Mouse (Mus musculus) right cerebral cortex, postnatal 4 days (tissue): Measurements from ENCODE around the gene Wnt9a.
A peak's percentile ranks its signal among the peaks of the same experiment; 100 is the strongest.
"Not testable (repeated sequence)": the region's sequence is repeated elsewhere in the genome, so short reads cannot be mapped to it uniquely, and the experiment has no call there.

Experiments used
- DNase-seq: peaks from one replicate; pipeline ENCODE4 v3.0.0-alpha.2; 2022

Gene Wnt9a

GRCm38 (mm10) chr11:59337955-59338735, 31.4 kb downstream of the Wnt9a start:
- no peak for DNase-seq

- DNase-seq: no peak
Observed at GRCm38 (mm10) chr11:59338736-59339120, 32.0 kb downstream of the Wnt9a start.

DNA sequence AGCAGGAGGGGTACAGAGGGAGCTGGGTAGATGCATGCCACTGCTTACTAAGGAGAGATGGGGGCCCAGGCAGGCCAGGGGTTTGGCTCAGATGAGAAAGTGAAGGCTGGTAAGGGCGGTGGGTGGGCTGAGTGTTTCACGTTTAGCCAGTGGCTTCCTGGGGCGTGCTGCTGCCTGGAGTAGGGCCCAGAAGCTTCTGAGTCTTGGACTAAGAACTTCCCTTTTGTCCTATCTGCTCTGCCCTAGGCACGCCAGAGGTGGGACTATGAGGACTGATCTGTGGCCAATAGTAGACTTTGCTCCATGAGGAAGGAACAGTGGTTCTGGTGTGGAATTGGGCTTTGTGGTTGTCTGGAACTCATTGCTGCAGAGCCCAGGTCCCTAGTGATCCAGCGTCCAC, 36.2 kb downstream of the Wnt9a start:
- DNase-seq: no peak

- DNase-seq: no peak
Observed at GRCm38 (mm10) chr11:59346166-59346910, 39.6 kb downstream of the Wnt9a start.

DNA sequence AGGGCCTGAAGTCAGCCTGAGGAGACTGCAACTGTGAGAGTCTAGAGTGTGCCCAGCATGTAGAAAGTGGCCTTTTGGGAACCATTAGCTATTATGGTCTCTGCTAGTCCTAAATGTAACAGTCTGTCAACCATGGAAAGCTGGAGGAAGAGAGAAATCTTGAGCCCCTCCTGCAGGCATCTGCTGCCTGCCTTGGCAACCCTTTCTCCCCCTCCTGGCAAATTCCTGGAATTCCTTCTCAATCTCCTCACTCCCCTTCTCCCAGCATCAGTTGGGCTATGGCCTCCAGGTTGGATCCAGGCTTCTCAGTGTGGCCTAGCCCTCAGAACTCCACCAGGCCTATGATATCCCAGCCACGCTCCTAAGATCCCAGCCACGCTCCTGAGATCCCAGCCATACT, 43.6 kb downstream of the Wnt9a start:
- DNase-seq: no peak

DNA sequence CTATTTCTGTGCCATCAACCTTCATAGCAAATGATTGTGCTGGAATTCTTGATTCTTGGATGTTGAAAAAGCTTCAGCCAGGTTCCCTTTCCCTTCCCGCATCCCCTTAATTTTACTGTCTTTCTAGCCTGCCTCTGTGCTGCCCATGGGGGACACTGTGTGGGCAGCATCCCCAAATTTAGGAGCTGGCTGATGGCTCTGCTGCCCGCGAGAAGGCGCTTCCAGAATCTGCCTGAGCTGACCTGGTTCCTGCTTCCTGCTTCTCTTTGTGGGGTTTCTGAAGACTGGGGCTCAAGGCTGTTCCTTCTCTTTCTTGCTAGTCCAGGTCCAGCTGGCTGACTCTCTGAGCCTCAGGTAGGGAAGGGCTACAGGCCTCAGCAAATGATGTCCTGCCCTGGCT, 48.1 kb downstream of the Wnt9a start:
- DNase-seq: no peak

DNA sequence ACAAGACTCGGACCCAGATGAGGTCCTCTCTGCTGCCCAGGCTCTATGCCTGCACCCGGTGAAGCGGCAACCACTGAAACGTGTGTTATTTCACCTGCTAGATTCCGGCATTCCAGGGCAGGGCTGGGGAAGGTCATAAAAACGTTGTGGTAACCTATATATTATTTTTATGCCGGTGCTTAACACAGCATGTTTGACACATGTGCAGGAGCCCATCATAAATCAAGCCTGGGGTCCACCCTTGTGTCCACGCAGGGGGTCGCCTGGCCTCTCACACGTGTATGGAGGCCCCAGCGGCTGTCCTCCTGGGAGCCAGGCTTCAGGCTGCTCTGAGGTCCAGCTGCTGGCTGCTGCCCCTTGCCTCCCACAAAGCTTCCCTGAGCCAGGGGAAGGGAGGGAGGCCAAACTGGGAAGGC, 50.2 kb downstream of the Wnt9a start:
- no peak for DNase-seq

GRCm38 (mm10) chr11:59361291-59361690, 54.6 kb downstream of the Wnt9a start:
- DNase-seq: no peak

- no peak for DNase-seq
Observed at GRCm38 (mm10) chr11:59364007-59364406, 57.3 kb downstream of the Wnt9a start.

DNA sequence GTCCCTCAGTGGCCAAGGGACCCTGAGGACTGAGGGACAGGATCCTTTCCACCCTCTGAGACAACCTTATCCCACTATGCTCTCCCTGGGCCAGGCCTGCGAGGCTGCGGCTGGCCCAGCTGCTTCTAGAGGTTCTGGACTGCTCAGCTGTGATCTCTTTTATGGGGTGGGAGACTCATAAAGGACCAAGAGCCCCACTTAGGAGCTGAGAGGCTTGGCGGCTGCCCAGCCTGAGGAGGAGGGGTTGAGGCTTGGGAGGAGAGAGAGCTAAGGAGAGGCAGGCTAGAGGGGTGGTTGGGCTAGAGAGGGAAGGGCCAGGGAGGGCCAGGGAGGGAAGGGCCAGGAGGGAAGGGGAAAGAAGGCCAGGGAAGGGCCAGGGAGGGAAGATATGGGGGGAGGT, 57.7 kb downstream of the Wnt9a start:
- no peak for DNase-seq

DNA sequence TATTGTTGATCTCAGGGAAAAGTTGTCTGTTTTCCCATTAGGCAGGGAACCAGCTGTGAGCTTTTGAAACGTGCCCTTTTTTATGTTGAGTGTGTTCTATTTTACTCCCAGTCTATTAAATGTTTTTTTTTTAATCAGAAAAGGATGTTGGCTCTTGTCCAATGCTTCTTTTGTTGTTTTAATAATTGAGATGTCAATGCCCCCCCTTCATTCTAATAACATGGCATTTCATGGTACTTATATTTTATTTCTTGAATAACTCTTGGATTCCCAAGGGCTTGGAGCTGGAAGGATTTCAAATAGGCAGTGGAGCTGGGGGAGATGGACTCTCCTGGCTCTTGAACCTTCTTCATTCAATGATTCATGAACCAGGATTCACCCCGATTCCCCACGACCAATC, 59.3 kb downstream of the Wnt9a start:
- DNase-seq: no peak

DNA sequence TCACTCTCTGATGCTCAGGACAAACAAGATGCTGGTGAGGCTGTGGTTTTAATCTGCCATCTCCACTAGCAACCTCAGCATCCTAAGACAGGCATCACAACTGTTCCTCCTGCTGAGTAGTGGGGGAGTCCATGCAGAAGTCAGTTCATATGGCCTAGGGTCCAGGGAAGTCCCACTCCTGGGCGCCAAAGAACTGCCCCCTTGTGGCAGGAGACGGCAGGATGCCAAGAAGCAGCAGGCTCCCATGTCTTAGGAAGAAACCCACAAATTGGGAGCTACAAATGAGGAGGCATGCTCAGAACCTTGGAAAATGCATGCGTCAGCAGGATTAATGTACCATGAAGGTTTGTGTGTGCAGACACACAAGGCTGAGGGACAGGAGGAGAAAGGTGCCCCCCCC, 59.9 kb downstream of the Wnt9a start:
- DNase-seq: peak; percentile 19

DNA sequence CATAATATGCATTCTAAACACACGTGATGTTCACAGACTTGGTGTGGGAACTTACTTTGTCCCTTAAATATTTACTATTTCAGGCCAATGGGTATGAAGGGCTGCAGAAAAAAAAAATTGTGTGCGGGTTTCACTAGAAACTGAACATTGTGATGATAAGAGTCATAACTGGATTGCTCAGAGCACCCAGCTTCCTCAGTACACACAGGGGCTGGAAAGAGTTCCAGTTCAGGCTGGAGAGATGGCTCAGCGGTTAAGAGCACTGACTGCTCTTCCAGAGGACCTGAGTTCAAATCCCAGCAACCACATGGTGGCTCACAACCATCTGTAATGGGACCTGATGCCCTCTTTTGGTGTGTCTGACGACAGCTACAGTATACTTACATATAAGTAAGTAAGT, 61.2 kb downstream of the Wnt9a start:
- DNase-seq: not testable (repeated sequence)

- no peak for DNase-seq
Observed at GRCm38 (mm10) chr11:59369848-59370247, 63.1 kb downstream of the Wnt9a start.

DNA sequence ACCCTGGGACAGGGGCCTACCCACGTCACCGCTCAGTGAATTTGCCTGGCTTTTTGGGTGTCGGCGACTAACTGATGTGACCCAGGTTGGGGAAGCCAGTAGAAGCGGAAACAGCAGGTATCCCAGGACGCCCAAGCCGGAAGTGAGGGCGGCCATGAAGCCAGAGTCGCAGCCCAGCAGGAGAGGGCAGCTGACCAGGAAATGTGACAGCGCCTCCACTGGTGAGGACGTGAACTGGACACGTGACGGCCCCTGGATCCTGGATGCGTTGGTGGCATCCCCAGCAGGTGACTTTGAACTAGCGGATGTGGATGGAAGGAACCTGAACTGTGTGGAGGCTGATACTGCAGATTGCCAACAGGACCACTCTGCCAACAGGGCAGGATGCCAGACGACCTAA, 68.7 kb downstream of the Wnt9a start, which contains the start of gene Prss38:
Prss38 (minus strand) TSS at position 183 of the 400 bp plus-strand sequence.
- DNase-seq: no peak

DNA sequence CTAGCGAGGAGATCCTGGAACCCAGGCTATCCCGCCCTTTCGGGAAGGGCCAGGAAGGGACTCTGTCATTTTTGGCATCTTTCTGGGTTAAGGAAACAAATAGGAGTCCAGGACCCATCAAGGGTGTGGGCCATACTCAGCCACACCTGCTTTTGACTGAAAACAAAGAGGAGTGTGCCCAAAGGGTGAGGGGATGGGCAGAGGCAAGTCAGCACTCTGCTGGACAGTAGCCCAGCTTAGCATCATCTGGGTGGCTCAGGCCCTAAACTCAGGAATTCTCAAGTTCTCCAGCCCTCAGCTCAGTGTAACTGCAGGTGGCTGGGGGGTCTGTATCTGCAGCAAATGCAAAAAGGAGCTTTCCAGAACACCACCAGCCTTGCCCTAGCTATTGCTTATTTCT, 71.3 kb downstream of the Wnt9a start:
- DNase-seq: no peak

DNA sequence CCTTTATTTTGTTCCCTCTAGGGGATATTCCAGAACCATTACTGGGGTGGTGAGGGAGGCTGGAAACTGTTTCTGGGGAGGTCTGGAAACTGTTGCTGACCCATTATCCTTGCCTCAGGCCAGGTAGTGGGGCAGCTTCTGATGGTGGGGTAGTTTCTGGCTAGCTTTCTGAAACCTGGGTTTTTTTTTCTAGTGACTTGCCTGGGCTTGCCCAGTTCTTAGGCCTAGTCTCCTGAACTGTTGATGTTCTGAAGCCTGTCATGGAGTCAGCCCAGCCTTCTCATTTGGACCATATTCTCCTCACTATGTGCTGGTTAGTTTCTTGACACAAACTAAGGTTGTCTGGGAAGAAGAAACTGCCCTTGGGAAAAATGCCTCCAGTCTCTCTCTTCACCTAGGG, 72.8 kb downstream of the Wnt9a start:
- no peak for DNase-seq
